Mouse (Mus musculus) G1E (cell line): ENCODE measurements around the gene Dok1.

Experiments used
- CTCF ChIP-seq: IDR thresholded peaks from 2 replicates; pipeline ENCODE4 v1.5.1; 2012; ENCODE audit warnings: low read depth, low read length, inconsistent platforms, mixed read lengths
- GATA1 ChIP-seq: IDR thresholded peaks from 2 replicates; pipeline ENCODE4 v1.6.1; 2012; ENCODE audit warnings: borderline replicate concordance, low read length, inconsistent platforms, mixed read lengths
- GATA2 ChIP-seq: IDR thresholded peaks from 2 replicates; pipeline ENCODE4 v1.6.1; 2012; ENCODE audit warnings: low read depth, low read length, inconsistent platforms, borderline replicate concordance
- POLR2AphosphoS5 ChIP-seq: IDR thresholded peaks from 2 replicates; pipeline ENCODE4 v1.6.1; 2012; ENCODE audit warnings: low read depth, low read length, inconsistent platforms; ENCODE audit not compliant: insufficient replicate concordance
- TAL1 ChIP-seq: conservative IDR thresholded peaks from 2 replicates; pipeline ENCODE4 v1.6.1; 2012; ENCODE audit warnings: low read depth, low read length, inconsistent platforms, mixed read lengths

GRCm38 (mm10) chr6:82993696-82994095 is 39.6 kb downstream of the Dok1 start:
- TF ChIP-seq CTCF = no peak
- TF ChIP-seq POLR2AphosphoS5 = no peak
- TF ChIP-seq TAL1 = no peak
- TF ChIP-seq GATA1 = no peak
- no peak for TF ChIP-seq GATA2
